Mouse (Mus musculus): Measurements from ENCODE around the gene Ppp2r5b. TPM values are rescaled to one million over a fixed set of nuclear protein-coding genes. Genes with fewer than 3 reads are reported as not detected.

The Ppp2r5b gene
- polyA plus RNA-seq, 1 experiment from 2014 or later: 41.0 TPM

DNA sequence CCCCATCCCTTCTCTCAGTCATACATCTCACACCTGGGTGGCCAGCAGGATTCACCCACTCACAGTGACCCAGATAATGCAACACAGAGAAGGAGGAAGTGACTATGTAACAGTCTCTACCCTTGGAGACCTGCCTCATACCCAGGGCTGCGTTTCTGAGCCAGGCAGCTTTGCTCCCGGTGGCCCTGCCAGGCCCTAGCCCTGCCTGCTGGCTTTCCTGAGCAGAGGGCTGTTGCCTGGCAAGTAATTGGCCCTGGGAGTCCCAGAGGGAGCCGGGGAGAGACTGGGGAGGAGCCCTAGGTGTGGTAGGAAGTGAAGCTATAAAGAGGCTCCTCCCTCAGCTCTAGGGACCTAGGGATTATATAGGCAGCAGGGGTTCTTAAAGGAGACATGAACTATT lies 53.1 kb downstream of the Ppp2r5b start:
- H3K9ac ChIP-seq (ENCODE audit: low read length): no peak overlapping the region
- no peaks in the 10 kb centered on the region for H3K4me1 ChIP-seq (ENCODE audit: control insufficient read depth, insufficient read depth, low read length)
- no peaks in the 10 kb centered on the region for H3K36me3 ChIP-seq (ENCODE audit: control insufficient read depth, insufficient read depth, low read length)
- no peaks in the 10 kb centered on the region for H3K9me3 ChIP-seq (ENCODE audit: control insufficient read depth, low read length)
- ATAC-seq (ENCODE audit: low FRiP score) (no peak), DNase-seq (ENCODE audit: low spot score, missing footprints) (no peak)
- 30% methylated on average over 3 of the region's 3 CpGs for WGBS
- no peak overlapping the region for H3K4me2 ChIP-seq
- no peaks in the 10 kb centered on the region for H3K27me3 ChIP-seq (ENCODE audit: control insufficient read depth, insufficient read depth, low read length)
- no peak overlapping the region for H3K4me3 ChIP-seq (ENCODE audit: low read depth, low read length)
- no peak overlapping the region for H3K27ac ChIP-seq (ENCODE audit: low read depth, low read length)

DNA sequence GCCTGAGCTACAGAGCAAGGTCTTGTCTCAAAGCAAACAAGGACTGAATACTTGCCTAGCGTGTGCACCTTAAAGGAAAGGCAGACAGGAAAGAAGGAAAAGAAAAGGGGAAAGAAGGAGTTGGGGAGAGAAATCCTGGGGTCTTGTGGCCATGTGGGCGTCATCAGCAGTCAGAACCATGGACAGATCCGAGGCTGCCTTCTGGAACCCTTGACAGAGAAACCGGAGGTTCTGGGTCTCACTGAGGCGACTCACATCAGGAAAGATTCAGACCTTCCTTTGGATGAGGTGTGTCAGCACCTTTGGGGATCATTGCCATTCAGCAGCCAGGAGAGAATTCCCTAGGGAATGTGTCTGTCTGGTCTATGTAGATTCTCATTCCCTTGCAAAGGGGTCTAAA lies 54.0 kb downstream of the Ppp2r5b start:
- 22% methylated on average over 5 of the region's 5 CpGs for WGBS
- H3K9me3 ChIP-seq (ENCODE audit: control insufficient read depth, low read length): no peaks in the 10 kb centered on the region
- no peak overlapping the region for H3K9ac ChIP-seq (ENCODE audit: low read length)
- H3K27me3 ChIP-seq (ENCODE audit: control insufficient read depth, insufficient read depth, low read length): no peaks in the 10 kb centered on the region
- no peaks in the 10 kb centered on the region for H3K4me1 ChIP-seq (ENCODE audit: control insufficient read depth, insufficient read depth, low read length)
- no peak for ATAC-seq (ENCODE audit: low FRiP score)
- no peak for DNase-seq (ENCODE audit: low spot score, missing footprints)
- H3K27ac ChIP-seq (ENCODE audit: low read depth, low read length): no peak overlapping the region
- no peaks in the 10 kb centered on the region for H3K36me3 ChIP-seq (ENCODE audit: control insufficient read depth, insufficient read depth, low read length)
- H3K4me3 ChIP-seq (ENCODE audit: low read depth, low read length): no peak overlapping the region
- no peak overlapping the region for H3K4me2 ChIP-seq

DNA sequence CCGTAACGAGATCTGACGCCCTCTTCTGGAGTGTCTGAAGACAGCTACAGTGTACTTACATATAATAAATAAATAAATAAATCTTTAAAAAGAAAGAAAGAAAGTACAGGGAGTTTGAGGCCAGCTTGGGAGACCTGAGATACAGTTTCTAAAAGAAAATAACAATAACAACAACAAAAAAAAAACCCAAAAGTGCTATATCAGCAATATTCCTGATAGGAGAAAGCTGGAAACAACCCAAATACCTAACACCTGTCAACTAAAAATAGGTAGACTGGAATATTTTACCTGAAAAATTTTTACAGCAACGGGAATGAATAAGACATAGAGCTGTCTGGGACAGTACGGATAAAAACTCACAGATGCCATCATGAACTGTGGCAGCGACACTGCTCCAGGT lies 56.9 kb downstream of the Ppp2r5b start:
- ATAC-seq (ENCODE audit: low FRiP score): no peak
- no peak overlapping the region for H3K27ac ChIP-seq (ENCODE audit: low read depth, low read length)
- no peaks in the 10 kb centered on the region for H3K36me3 ChIP-seq (ENCODE audit: control insufficient read depth, insufficient read depth, low read length)
- no peaks in the 10 kb centered on the region for H3K9me3 ChIP-seq (ENCODE audit: control insufficient read depth, low read length)
- H3K9ac ChIP-seq (ENCODE audit: low read length): no peak overlapping the region
- H3K4me1 ChIP-seq (ENCODE audit: control insufficient read depth, insufficient read depth, low read length): no peaks in the 10 kb centered on the region
- WGBS: 90% methylated on average over 5 of the region's 6 CpGs
- no peak overlapping the region for H3K4me3 ChIP-seq (ENCODE audit: low read depth, low read length)
- H3K27me3 ChIP-seq (ENCODE audit: control insufficient read depth, insufficient read depth, low read length): no peaks in the 10 kb centered on the region
- no peak for DNase-seq (ENCODE audit: low spot score, missing footprints)
- no peak overlapping the region for H3K4me2 ChIP-seq

MicroRNAs within 50 kb of the gene (microRNA counts, 519-probe panel; counts per million panel counts)
- not detected for microRNA mmu-miR-192

Small RNA genes within 50 kb of the gene (microRNA-seq; reads per million reads assigned to microRNA genes)
- gene Mir192: 91.9 reads per million, percentile 51 among the genes with 10 or more reads in this experiment
- 99.1 reads per million, percentile 52 among the genes with 10 or more reads in this experiment for gene Mir194-2

Other genes starting within 250 kb of the Ppp2r5b start
- not detected in 2 replicates for gene Slc22a20, start 249.7 kb downstream of the Ppp2r5b start, polyA plus RNA-seq (2014; fragmentation: Nextera tagmentation; extraction: Ambion mirVana)
- 3.9 and 4.0 TPM in 2 replicates for gene Capn1, start 220.0 kb downstream of the Ppp2r5b start, polyA plus RNA-seq (2014; fragmentation: Nextera tagmentation; extraction: Ambion mirVana)
- 18.6 and 23.1 TPM in 2 replicates for gene Syvn1, start 189.3 kb downstream of the Ppp2r5b start, polyA plus RNA-seq (2014; fragmentation: Nextera tagmentation; extraction: Ambion mirVana)
- 88.0 and 92.5 TPM in 2 replicates for gene Mrpl49, start 178.1 kb downstream of the Ppp2r5b start, polyA plus RNA-seq (2014; fragmentation: Nextera tagmentation; extraction: Ambion mirVana)
- gene Fau, start 178.0 kb downstream of the Ppp2r5b start, polyA plus RNA-seq (2014; fragmentation: Nextera tagmentation; extraction: Ambion mirVana): 717 and 781 TPM in 2 replicates
- gene Znhit2, start 174.7 kb downstream of the Ppp2r5b start, polyA plus RNA-seq (2014; fragmentation: Nextera tagmentation; extraction: Ambion mirVana): 39.5 and 40.0 TPM in 2 replicates
- gene Tm7sf2, start 167.5 kb downstream of the Ppp2r5b start, polyA plus RNA-seq (2014; fragmentation: Nextera tagmentation; extraction: Ambion mirVana): 35.7 and 39.6 TPM in 2 replicates
- 37.4 and 48.3 TPM in 2 replicates for gene Vps51, start 158.6 kb downstream of the Ppp2r5b start, polyA plus RNA-seq (2014; fragmentation: Nextera tagmentation; extraction: Ambion mirVana)
- not detected in 2 replicates for gene Tmem262, start 155.8 kb downstream of the Ppp2r5b start, polyA plus RNA-seq (2014; fragmentation: Nextera tagmentation; extraction: Ambion mirVana)
- 2.0 and 2.2 TPM in 2 replicates for gene Gm28374, start 153.6 kb downstream of the Ppp2r5b start, polyA plus RNA-seq (2014; fragmentation: Nextera tagmentation; extraction: Ambion mirVana)
- gene Zfpl1, start 150.9 kb downstream of the Ppp2r5b start, polyA plus RNA-seq (2014; fragmentation: Nextera tagmentation; extraction: Ambion mirVana): 63.4 and 63.5 TPM in 2 replicates
- 61.2 and 66.3 TPM in 2 replicates for gene Cdca5, start 150.9 kb downstream of the Ppp2r5b start, polyA plus RNA-seq (2014; fragmentation: Nextera tagmentation; extraction: Ambion mirVana)
- 0.27 and 0.40 TPM in 2 replicates for gene AC131692.1, start 141.5 kb downstream of the Ppp2r5b start, polyA plus RNA-seq (2014; fragmentation: Nextera tagmentation; extraction: Ambion mirVana)
- gene Naaladl1, start 130.1 kb downstream of the Ppp2r5b start, polyA plus RNA-seq (2014; fragmentation: Nextera tagmentation; extraction: Ambion mirVana): 0.37 and 0.46 TPM in 2 replicates
- 55.3 and 60.0 TPM in 2 replicates for gene Sac3d1, start 117.2 kb downstream of the Ppp2r5b start, polyA plus RNA-seq (2014; fragmentation: Nextera tagmentation; extraction: Ambion mirVana)
- gene Snx15, start 107.6 kb downstream of the Ppp2r5b start, polyA plus RNA-seq (2014; fragmentation: Nextera tagmentation; extraction: Ambion mirVana): 23.8 and 26.1 TPM in 2 replicates
- gene Batf2, start 94.9 kb downstream of the Ppp2r5b start, polyA plus RNA-seq (2014; fragmentation: Nextera tagmentation; extraction: Ambion mirVana): not detected in 2 replicates
- 75.6 and 86.1 TPM in 2 replicates for gene Arl2, start 94.3 kb downstream of the Ppp2r5b start, polyA plus RNA-seq (2014; fragmentation: Nextera tagmentation; extraction: Ambion mirVana)
- not detected in 2 replicates for gene Majin, start 51.5 kb downstream of the Ppp2r5b start, polyA plus RNA-seq (2014; fragmentation: Nextera tagmentation; extraction: Ambion mirVana)
- 0.39 and 0.40 TPM in 2 replicates for gene Gpha2, start 9.5 kb downstream of the Ppp2r5b start, polyA plus RNA-seq (2014; fragmentation: Nextera tagmentation; extraction: Ambion mirVana)
- 7.1 and 8.1 TPM in 2 replicates for gene Atg2a, start 5.8 kb upstream of the Ppp2r5b start, polyA plus RNA-seq (2014; fragmentation: Nextera tagmentation; extraction: Ambion mirVana)
- 64.1 and 68.2 TPM in 2 replicates for gene Ehd1, start 40.9 kb upstream of the Ppp2r5b start, polyA plus RNA-seq (2014; fragmentation: Nextera tagmentation; extraction: Ambion mirVana)
- gene Cdc42bpg, start 70.6 kb upstream of the Ppp2r5b start, polyA plus RNA-seq (2014; fragmentation: Nextera tagmentation; extraction: Ambion mirVana): 0.23 and 0.42 TPM in 2 replicates
- gene Men1, start 99.1 kb upstream of the Ppp2r5b start, polyA plus RNA-seq (2014; fragmentation: Nextera tagmentation; extraction: Ambion mirVana): 51.2 and 54.7 TPM in 2 replicates
- 6.2 and 8.6 TPM in 2 replicates for gene Map4k2, start 105.3 kb upstream of the Ppp2r5b start, polyA plus RNA-seq (2014; fragmentation: Nextera tagmentation; extraction: Ambion mirVana)
- gene Sf1, start 127.8 kb upstream of the Ppp2r5b start, polyA plus RNA-seq (2014; fragmentation: Nextera tagmentation; extraction: Ambion mirVana): 186 and 215 TPM in 2 replicates
- 0.81 and 1.8 TPM in 2 replicates for gene Pygm, start 148.5 kb upstream of the Ppp2r5b start, polyA plus RNA-seq (2014; fragmentation: Nextera tagmentation; extraction: Ambion mirVana)
- 14.1 and 16.8 TPM in 2 replicates for gene Rasgrp2, start 163.5 kb upstream of the Ppp2r5b start, polyA plus RNA-seq (2014; fragmentation: Nextera tagmentation; extraction: Ambion mirVana)
- 9.2 and 9.5 TPM in 2 replicates for gene Nrxn2, start 182.9 kb upstream of the Ppp2r5b start, polyA plus RNA-seq (2014; fragmentation: Nextera tagmentation; extraction: Ambion mirVana)